Mouse (Mus musculus) liver, postnatal 0 days (tissue): Measurements from ENCODE around the gene Gcgr. TPM values are rescaled to one million over a fixed set of nuclear protein-coding genes. Genes with fewer than 3 reads are reported as not detected.

Experiments
- ATAC-seq: fragments of 200-750 bp; cut with Nextera tagmentation; 2 replicates; pipeline ENCODE4 v1.8.0; 2017; ENCODE audit warnings: mild to moderate bottlenecking, moderate library complexity
- DNase-seq: peaks from one replicate; pipeline ENCODE4 v3.0.0-alpha.2; 2016
- H3K27ac ChIP-seq: fragments of 300-500 bp; sonication (generic); 2 replicates; pipeline ENCODE4 v1.5.1; 2014; ENCODE audit warnings: antibody characterized with exemption, moderate library complexity, mild to moderate bottlenecking, low read depth
- H3K27me3 ChIP-seq: fragments of 300-500 bp; sonication (generic); 2 replicates; pipeline ENCODE4 v1.6.1; 2014; ENCODE audit warnings: low read length, control low read depth, mixed read lengths; ENCODE audit not compliant: insufficient read depth
- H3K36me3 ChIP-seq: fragments of 300-500 bp; sonication (generic); replicated peaks from 2 replicates; pipeline ENCODE4 v1.6.1; 2014; ENCODE audit warnings: mild to moderate bottlenecking, control low read depth, low read length, moderate library complexity, mixed read lengths; ENCODE audit not compliant: insufficient read depth
- H3K4me1 ChIP-seq: fragments of 300-500 bp; sonication (generic); 2 replicates; pipeline ENCODE4 v1.6.1; 2014; ENCODE audit warnings: antibody characterized with exemption, mild to moderate bottlenecking, control low read depth; ENCODE audit not compliant: insufficient read depth
- H3K4me2 ChIP-seq: fragments of 300-500 bp; sonication (generic); 2 replicates; pipeline ENCODE4 v1.6.1; 2014; ENCODE audit warnings: low read depth, mild to moderate bottlenecking, low read length, moderate library complexity, mixed read lengths
- H3K4me3 ChIP-seq: fragments of 300-500 bp; sonication (generic); 2 replicates; pipeline ENCODE4 v1.5.1; 2014; ENCODE audit warnings: low read depth, low read length
- H3K9ac ChIP-seq: fragments of 300-500 bp; sonication (generic); replicated peaks from 2 replicates; pipeline ENCODE4 v1.6.1; 2014; ENCODE audit warnings: mild to moderate bottlenecking, moderate library complexity
- H3K9me3 ChIP-seq: fragments of 300-500 bp; sonication (generic); 2 replicates; pipeline ENCODE4 v1.6.1; 2016; ENCODE audit warnings: mild to moderate bottlenecking, control low read depth, low read length, mixed read lengths
- CTCF ChIP-seq: sonication (generic); IDR thresholded peaks from 2 replicates; pipeline ENCODE4 v1.5.1; 2016; ENCODE audit warnings: antibody characterized with exemption, low read depth
- EP300 ChIP-seq: IDR thresholded peaks from 2 replicates; pipeline ENCODE4 v1.6.1; 2016; ENCODE audit warnings: antibody characterized with exemption, low read depth, mild to moderate bottlenecking
- WGBS: fragments of 180-500 bp; shearing (Covaris S2); extraction: QIAGEN DNeasy Blood & Tissue Kit; methylation state at CpG from one replicate; pipeline ENCODE4 v1.1.7; 2014; ENCODE audit not compliant: insufficient replicate concordance; 5-methylcytosine and 5-hydroxymethylcytosine counted together
- polyA plus RNA-seq: library from polyadenylated mRNA; unstranded; fragments of >200 nt; fragmentation: Nextera tagmentation; extraction: Ambion mirVana; gene quantifications from 2 replicates; pipeline ENCODE4 v1.2.1, GENCODE M21; 2015

The Gcgr gene
- polyA plus RNA-seq, 1 experiment from 2014 or later, result 66.9 TPM

- peak overlapping the region; percentile 31; the same call in 1 of the 2 replicates for H3K4me3 ChIP-seq
- H3K9me3 ChIP-seq, result no peaks in the 10 kb centered on the region
- H3K36me3 ChIP-seq, result peaks cover 24% of the 10 kb centered on the region
- no peaks in the 10 kb centered on the region for H3K27me3 ChIP-seq
- peaks cover 44% of the 10 kb centered on the region for H3K4me1 ChIP-seq
- peak overlapping the region; percentile 56 for H3K9ac ChIP-seq
- ATAC-seq (peak; percentile 14), DNase-seq (peak; percentile 64)
- peak overlapping the region; percentile 66 for H3K4me2 ChIP-seq
- H3K27ac ChIP-seq, result peak overlapping the region; percentile 97
- peak; percentile 88 for TF ChIP-seq EP300
- no peak for TF ChIP-seq CTCF
- 76% methylated on average over 3 of the region's 3 CpGs for WGBS
Observed at GRCm38 (mm10) chr11:120576365-120576981, 46.0 kb downstream of the Gcgr start.

GRCm38 (mm10) chr11:120577211-120578023 lies 46.9 kb downstream of the Gcgr start:
- Histone ChIP-seq H3K27ac (peak overlapping the region; percentile 97), H3K9ac (peak overlapping the region; percentile 59), H3K4me1 (peaks cover 47% of the 10 kb centered on the region), H3K27me3 (no peaks in the 10 kb centered on the region), H3K4me2 (peak overlapping the region; percentile 66), H3K36me3 (peaks cover 24% of the 10 kb centered on the region), H3K9me3 (no peaks in the 10 kb centered on the region), H3K4me3 (peak overlapping the region; percentile 31)
- ATAC-seq (no peak), DNase-seq (no peak)
- 74% methylated on average over 7 of the region's 7 CpGs for WGBS
- no peak for TF ChIP-seq EP300
- peak; percentile 60 for TF ChIP-seq CTCF

DNA sequence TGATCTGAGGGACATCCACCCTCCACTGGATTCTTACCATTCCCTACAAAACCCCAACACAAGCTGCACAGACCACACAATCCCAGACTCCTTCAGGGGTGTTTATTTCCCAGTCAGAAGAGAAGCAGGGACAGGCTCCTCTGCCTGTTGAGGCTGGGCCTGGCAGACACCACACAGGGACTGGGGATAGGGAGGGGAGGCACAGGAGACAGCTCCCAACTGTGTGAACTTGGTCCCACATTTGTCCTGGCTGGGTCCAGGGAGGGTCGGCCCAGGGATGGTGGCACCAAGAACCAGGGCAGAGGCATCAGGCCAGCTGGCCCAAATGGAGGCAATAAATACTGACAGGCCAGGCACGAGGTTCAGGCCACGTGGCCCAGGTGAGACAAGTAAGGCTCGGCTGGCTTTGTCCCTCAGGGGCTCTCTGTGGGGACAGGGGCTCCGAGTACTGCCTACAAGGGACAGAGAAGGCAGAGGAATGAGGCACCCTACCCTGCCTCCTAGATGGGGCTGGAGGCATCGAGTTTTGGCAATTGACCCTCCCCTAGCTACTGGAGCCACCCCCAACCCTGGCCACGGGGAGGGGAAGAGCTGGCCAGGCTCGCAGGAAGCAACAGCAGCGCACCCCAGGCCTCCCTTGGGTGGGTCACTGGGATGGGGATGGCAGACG lies 47.7 kb downstream of the Gcgr start:
- Histone ChIP-seq H3K27me3 (no peaks in the 10 kb centered on the region), H3K4me2 (peak overlapping the region; percentile 66), H3K9me3 (no peaks in the 10 kb centered on the region), H3K9ac (peak overlapping the region; percentile 59), H3K4me1 (peaks cover 48% of the 10 kb centered on the region), H3K4me3 (peak overlapping the region; percentile 6; the same call in 1 of the 2 replicates), H3K36me3 (peaks cover 24% of the 10 kb centered on the region), H3K27ac (peak overlapping the region; percentile 97)
- TF ChIP-seq CTCF, result no peak
- no peak for TF ChIP-seq EP300
- ATAC-seq, result no peak
- 75% methylated on average over 10 of the region's 10 CpGs for WGBS
- no peak for DNase-seq

DNA sequence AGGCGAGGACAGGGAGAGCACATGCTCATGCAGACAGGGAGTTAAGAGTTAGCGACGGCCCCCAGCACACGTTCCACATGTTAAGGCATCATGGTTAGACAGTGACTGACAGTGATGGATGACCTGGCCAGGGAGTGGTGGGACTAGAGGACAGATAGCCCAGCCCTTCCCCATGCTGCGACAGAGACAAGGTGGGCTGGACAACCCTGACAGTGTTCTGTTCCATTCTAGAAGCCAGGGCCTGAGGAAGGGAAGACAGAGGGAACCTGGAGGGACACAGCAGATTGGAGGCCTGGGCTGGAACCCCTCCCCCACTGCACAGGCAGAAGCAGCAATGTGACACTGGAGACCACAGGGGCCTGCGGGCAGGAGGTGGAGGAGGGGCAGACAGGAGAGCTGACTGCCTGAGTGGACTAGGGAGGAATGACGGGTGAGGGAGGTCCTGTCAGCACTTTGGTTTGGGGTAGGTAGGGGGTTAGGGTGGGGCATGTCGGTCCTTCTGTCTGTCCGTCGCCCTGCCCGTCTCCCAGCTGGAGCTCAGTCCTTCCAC lies 48.3 kb downstream of the Gcgr start:
- Histone ChIP-seq H3K9ac (peak overlapping the region; percentile 59; the same call in 1 of the 2 replicates), H3K4me1 (peaks cover 48% of the 10 kb centered on the region), H3K9me3 (no peaks in the 10 kb centered on the region), H3K27ac (peak overlapping the region; percentile 97), H3K4me2 (peak overlapping the region; percentile 66; the same call in 1 of the 2 replicates), H3K4me3 (no peak overlapping the region), H3K27me3 (no peaks in the 10 kb centered on the region), H3K36me3 (peaks cover 24% of the 10 kb centered on the region)
- 81% methylated on average over 11 of the region's 11 CpGs for WGBS
- DNase-seq (no peak), ATAC-seq (no peak)
- TF ChIP-seq EP300 (no peak), CTCF (no peak)

DNA sequence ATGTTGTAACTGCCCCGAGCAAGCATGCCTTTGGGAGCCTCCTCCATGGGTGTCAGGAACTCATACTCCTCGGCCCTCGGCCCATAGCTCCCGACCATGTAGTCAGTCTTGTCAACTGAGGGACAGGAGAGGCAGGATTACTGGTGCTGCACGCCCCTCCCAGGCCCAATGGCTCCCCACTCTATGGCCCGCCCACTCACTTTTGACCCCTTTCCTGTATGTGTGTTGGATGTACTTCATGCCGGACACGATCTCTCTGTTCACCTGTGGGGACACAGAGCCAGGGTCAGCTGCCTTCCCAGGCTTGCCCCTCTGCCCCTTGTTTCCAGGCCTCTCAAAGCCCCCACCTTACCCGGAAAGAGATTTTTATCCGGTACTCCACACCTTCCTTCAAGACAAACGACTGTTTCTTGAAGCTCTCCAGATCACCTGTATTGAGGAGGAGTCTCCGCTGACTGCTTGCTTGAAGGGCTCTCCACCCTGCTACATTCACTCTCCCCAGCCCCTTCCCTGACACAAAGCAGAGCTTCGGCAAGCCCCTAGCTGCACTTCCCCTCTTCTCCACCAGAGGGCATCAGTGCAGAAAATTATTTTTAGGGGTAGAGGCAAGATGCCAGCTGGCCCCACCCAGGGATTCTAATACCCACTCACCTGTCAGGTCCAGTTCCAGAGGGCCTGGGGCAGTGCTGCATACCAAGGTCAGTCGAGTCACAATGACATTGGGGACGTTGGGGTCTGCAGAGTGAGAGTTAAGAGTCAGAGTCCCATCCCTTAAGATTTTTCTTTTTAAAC lies 49.0 kb downstream of the Gcgr start:
- Histone ChIP-seq H3K27ac (peak overlapping the region; percentile 94), H3K9ac (peak overlapping the region; percentile 90; the same call in 1 of the 2 replicates), H3K4me1 (peaks cover 43% of the 10 kb centered on the region), H3K9me3 (no peaks in the 10 kb centered on the region), H3K27me3 (no peaks in the 10 kb centered on the region), H3K4me2 (peak overlapping the region; percentile 90), H3K4me3 (peak overlapping the region; percentile 76), H3K36me3 (peaks cover 24% of the 10 kb centered on the region)
- DNase-seq (peak; percentile 83), ATAC-seq (no peak)
- TF ChIP-seq EP300, result no peak
- peak; percentile 94 for TF ChIP-seq CTCF
- 50% methylated on average over 15 of the region's 15 CpGs for WGBS
